Mouse (Mus musculus) lung, embryonic 14.5 days (tissue): Measurements from ENCODE around the gene Slfn2. TPM values are rescaled to one million over a fixed set of nuclear protein-coding genes. Genes with fewer than 3 reads are reported as not detected.
A peak's percentile ranks its signal among the peaks of the same experiment; 100 is the strongest.
"Not testable (repeated sequence)": the region's sequence is repeated elsewhere in the genome, so short reads cannot be mapped to it uniquely, and the experiment has no call there.

ENCODE experiments used
- ATAC-seq: fragments of 200-750 bp; cut with Nextera tagmentation; 2 replicates; pipeline ENCODE4 v1.8.0; 2017; ENCODE audit warnings: mild to moderate bottlenecking, moderate TSS enrichment, moderate library complexity; ENCODE audit not compliant: insufficient read depth
- DNase-seq: peaks from one replicate; pipeline ENCODE4 v3.0.0-alpha.2; 2015
- H3K27ac ChIP-seq: fragments of 300-500 bp; sonication (generic); 2 replicates; pipeline ENCODE4 v1.5.1; 2014; ENCODE audit warnings: low read depth, mild to moderate bottlenecking, moderate library complexity
- H3K27me3 ChIP-seq: fragments of 300-500 bp; sonication (generic); 2 replicates; pipeline ENCODE4 v1.6.1; 2014; ENCODE audit warnings: low read length, control low read depth; ENCODE audit not compliant: insufficient read depth
- H3K36me3 ChIP-seq: fragments of 300-500 bp; sonication (generic); 2 replicates; pipeline ENCODE4 v1.6.1; 2014; ENCODE audit warnings: control low read depth; ENCODE audit not compliant: insufficient read depth
- H3K4me1 ChIP-seq: fragments of 300-500 bp; sonication (generic); 2 replicates; pipeline ENCODE4 v1.6.1; 2014; ENCODE audit warnings: antibody characterized with exemption, control low read depth; ENCODE audit not compliant: insufficient read depth
- H3K4me2 ChIP-seq: fragments of 300-500 bp; sonication (generic); 2 replicates; pipeline ENCODE4 v1.6.1; 2014; ENCODE audit warnings: mild to moderate bottlenecking
- H3K4me3 ChIP-seq: fragments of 300-500 bp; sonication (generic); 2 replicates; pipeline ENCODE4 v1.5.1; 2014; ENCODE audit warnings: low read depth, low read length
- H3K9ac ChIP-seq: fragments of 300-500 bp; sonication (generic); 2 replicates; pipeline ENCODE4 v1.6.1; 2014
- H3K9me3 ChIP-seq: fragments of 300-500 bp; sonication (generic); 2 replicates; pipeline ENCODE4 v1.6.1; 2016; ENCODE audit warnings: low read depth, low read length, control low read depth
- CTCF ChIP-seq: IDR thresholded peaks from 2 replicates; pipeline ENCODE4 v1.5.1; 2016; ENCODE audit warnings: antibody characterized with exemption, low read depth
- WGBS: fragments of 180-500 bp; shearing (Covaris S2); extraction: QIAGEN DNeasy Blood & Tissue Kit; methylation state at CpG from one replicate; pipeline ENCODE4 v1.1.7; 2014; 5-methylcytosine and 5-hydroxymethylcytosine counted together
- polyA plus RNA-seq: library from polyadenylated mRNA; unstranded; fragments of >200 nt; fragmentation: Nextera tagmentation; extraction: Ambion mirVana; gene quantifications from 2 replicates; pipeline ENCODE4 v1.2.1, GENCODE M21; 2014

Gene Slfn2
- 4.7 and 5.8 TPM in 2 replicates for polyA plus RNA-seq

DNA sequence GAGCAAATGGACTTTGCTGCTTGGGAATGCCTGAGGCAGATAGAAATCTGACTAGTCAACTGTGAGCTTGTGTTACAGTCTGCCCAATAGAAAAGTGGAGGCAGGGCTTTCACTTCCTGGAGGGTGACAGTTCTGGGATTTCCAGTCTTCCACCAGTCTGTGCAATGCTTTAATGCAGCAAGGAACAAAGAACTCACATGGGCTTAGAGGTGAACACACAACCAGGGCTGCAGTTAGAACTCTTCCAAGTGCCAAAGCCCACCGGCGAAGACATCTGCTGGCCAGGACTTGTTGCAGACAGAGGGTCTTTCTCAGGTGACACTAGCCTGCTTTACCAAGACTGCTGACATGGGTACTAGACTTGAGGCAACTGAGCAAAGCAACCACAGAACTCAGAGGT, at the start of gene Slfn2:
TSS of gene Slfn2 (plus strand) at position 167 of the 400 bp plus-strand sequence.
- Histone ChIP-seq H3K36me3 (no peaks in the 10 kb centered on the region), H3K9me3 (no peaks in the 10 kb centered on the region), H3K4me3 (no peak within 1 kb of the TSS), H3K4me1 (no peaks in the 10 kb centered on the region), H3K27ac (no peak within 1 kb of the TSS), H3K9ac (no peak within 1 kb of the TSS), H3K27me3 (no peaks in the 10 kb centered on the region), H3K4me2 (no peak within 1 kb of the TSS)
- ATAC-seq (no peak), DNase-seq (no peak)
- TF ChIP-seq CTCF, result no peak
- WGBS, result 82% methylated on average over 2 of the region's 2 CpGs

DNA sequence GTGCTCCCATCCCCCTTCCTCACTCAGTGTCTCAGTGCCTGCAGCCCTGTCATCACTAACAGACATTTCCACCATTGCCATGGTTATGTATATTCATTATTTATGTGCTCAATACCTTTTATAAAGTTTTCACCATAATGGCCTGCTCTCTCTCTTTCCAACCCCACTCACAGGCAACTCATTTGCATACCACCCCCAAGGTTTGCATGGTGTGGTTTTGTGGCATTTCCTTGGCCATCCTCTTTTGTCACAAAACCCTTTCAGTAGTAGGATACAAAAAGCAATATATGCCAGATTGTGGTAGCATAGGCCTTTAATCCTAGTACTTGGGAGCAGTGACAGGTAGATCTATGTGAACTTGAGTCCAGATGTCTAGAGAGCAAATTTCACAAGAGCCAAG, 48.8 kb upstream of the Slfn2 start:
- ATAC-seq (no peak), DNase-seq (no peak)
- H3K4me3 ChIP-seq, result no peak overlapping the region
- no peaks in the 10 kb centered on the region for H3K9me3 ChIP-seq
- no peak overlapping the region for H3K4me2 ChIP-seq
- no peaks in the 10 kb centered on the region for H3K27me3 ChIP-seq
- H3K4me1 ChIP-seq, result no peaks in the 10 kb centered on the region
- H3K27ac ChIP-seq, result no peak overlapping the region
- H3K9ac ChIP-seq, result no peak overlapping the region
- H3K36me3 ChIP-seq, result no peaks in the 10 kb centered on the region
- no peak for TF ChIP-seq CTCF

- H3K9me3 ChIP-seq, H3K27ac ChIP-seq, H3K36me3 ChIP-seq, H3K9ac ChIP-seq, ATAC-seq, H3K4me3 ChIP-seq, H3K27me3 ChIP-seq, H3K4me1 ChIP-seq, H3K4me2 ChIP-seq, DNase-seq: not testable (repeated sequence)
- 72% methylated on average over 18 of the region's 18 CpGs for WGBS
These were observed 45.1 kb upstream of the Slfn2 start for GRCm38 (mm10) chr11:83019561-83020519.

DNA sequence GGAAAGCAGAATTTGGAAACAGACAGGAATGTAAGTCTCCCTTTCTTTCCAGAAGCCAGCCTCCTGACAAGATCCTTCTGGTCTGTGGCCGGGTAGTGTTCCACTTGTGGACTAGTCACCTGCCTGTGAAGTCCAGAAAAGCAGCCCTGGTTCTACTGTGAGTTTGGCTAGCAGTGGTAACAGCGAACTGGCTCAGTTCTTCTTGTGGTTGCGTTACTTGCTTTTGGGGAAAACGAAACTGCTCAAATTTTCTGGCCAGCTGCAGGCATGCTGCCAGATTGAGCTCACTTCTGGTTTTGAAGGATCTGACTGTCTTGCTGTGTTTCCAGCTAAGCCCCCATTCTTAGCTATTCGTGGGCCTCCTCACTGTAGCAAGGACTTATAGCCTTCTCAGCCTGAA, 44.3 kb upstream of the Slfn2 start, which contains the start of gene Slfn8:
TSS of gene Slfn8 (minus strand) at position 190 of the 400 bp plus-strand sequence.
- ATAC-seq (no peak), DNase-seq (peak; percentile 52)
- 64% methylated on average over 5 of the region's 5 CpGs for WGBS
- Histone ChIP-seq H3K4me1 (no peaks in the 10 kb centered on the region), H3K4me2 (no peak within 1 kb of the TSS), H3K4me3 (no peak within 1 kb of the TSS), H3K9me3 (no peaks in the 10 kb centered on the region), H3K27ac (no peak within 1 kb of the TSS), H3K27me3 (no peaks in the 10 kb centered on the region), H3K9ac (no peak within 1 kb of the TSS), H3K36me3 (no peaks in the 10 kb centered on the region)
- TF ChIP-seq CTCF, result no peak

GRCm38 (mm10) chr11:83038686-83039085, 26.2 kb upstream of the Slfn2 start:
- not testable (repeated sequence) for H3K4me3 ChIP-seq, H3K9ac ChIP-seq, DNase-seq, H3K27me3 ChIP-seq, H3K4me1 ChIP-seq, ATAC-seq, H3K9me3 ChIP-seq, H3K36me3 ChIP-seq, H3K4me2 ChIP-seq, H3K27ac ChIP-seq
- WGBS, result 75% methylated on average over 3 of the region's 3 CpGs

GRCm38 (mm10) chr11:83039156-83039555, 25.8 kb upstream of the Slfn2 start:
- H3K9ac ChIP-seq, result no peak overlapping the region
- H3K27me3 ChIP-seq, result no peaks in the 10 kb centered on the region
- TF ChIP-seq CTCF, result no peak
- H3K9me3 ChIP-seq, result no peaks in the 10 kb centered on the region
- ATAC-seq, result no peak
- no peak for DNase-seq
- H3K36me3 ChIP-seq, result no peaks in the 10 kb centered on the region
- H3K4me2 ChIP-seq, result no peak overlapping the region
- WGBS, result 50% methylated on average over 1 of the region's 1 CpGs
- no peak overlapping the region for H3K4me3 ChIP-seq
- H3K27ac ChIP-seq, result no peak overlapping the region
- no peaks in the 10 kb centered on the region for H3K4me1 ChIP-seq

- no peaks in the 10 kb centered on the region for H3K36me3 ChIP-seq
- TF ChIP-seq CTCF, result no peak
- H3K27ac ChIP-seq, result no peak overlapping the region
- no peaks in the 10 kb centered on the region for H3K27me3 ChIP-seq
- DNase-seq, result peak; percentile 9
- 10% methylated on average over 19 of the region's 19 CpGs for WGBS
- H3K4me2 ChIP-seq, result peak overlapping the region; percentile 51
- no peaks in the 10 kb centered on the region for H3K4me1 ChIP-seq
- H3K9ac ChIP-seq, result no peak overlapping the region
- H3K9me3 ChIP-seq, result no peaks in the 10 kb centered on the region
- peak overlapping the region; percentile 11; the same call in 1 of the 2 replicates for H3K4me3 ChIP-seq
- no peak for ATAC-seq
These were observed 25.1 kb upstream of the Slfn2 start for GRCm38 (mm10) chr11:83039796-83040195.
